Mouse (Mus musculus): ENCODE measurements around the gene Sptlc2.

Sptlc2 gene

DNA sequence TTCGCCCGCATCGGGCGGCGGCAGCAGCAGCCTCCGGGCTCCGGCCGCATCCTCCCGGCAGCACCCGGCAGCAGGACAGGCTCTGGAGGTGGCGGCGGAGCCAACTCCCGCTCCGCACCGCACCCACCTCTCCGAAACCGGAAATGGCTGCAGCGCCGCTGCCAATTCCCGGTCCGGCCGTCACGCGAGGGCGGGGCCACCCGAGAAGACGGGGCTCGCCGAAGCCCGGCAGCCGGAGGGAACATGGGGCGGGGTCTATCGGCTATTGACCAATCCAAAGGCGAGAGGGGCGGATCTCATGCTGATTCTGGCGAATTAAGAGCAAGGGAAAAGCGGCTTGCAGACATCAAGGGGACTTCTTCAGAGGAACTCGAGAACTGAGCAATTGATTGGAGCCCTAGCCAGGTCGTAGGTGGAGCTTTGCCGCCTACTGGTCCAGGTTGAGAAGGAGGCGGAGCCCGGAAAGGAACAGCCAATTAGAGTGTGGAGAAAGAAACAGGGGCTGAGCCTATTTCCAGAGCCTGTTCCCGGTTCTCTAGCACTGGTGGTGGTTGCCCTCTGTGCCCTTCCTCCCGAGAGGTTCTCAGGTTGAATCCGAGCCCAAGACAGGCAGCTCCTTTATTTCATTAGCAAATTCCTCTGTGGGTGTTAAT lies at the start of gene Sptlc2:
Sptlc2 (minus strand) TSS at position 234 of the 653 bp plus-strand sequence.
- DNase-seq (ENCODE audit: low read depth), result peak; percentile 99

DNA sequence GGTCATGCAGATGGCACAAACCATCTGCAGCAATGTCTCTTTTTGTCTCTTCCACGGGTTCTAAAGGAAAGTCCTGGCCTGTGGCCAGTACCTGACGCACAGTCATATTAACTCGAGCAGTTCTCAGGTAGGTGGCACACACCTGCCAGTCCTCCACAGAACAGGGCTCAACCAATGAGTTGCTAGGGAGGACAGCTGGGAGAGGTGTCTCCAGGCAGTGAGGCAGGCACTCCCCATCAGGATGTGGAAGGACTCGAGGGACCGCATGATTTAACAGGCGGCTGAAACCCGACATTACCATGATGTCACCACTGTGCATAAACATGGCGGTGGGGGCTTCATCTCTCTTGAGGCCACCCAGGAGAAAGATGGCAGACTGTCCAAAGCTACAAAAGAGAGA lies 40.7 kb upstream of the Sptlc2 start:
- DNase-seq (ENCODE audit: low read depth), result no peak

DNA sequence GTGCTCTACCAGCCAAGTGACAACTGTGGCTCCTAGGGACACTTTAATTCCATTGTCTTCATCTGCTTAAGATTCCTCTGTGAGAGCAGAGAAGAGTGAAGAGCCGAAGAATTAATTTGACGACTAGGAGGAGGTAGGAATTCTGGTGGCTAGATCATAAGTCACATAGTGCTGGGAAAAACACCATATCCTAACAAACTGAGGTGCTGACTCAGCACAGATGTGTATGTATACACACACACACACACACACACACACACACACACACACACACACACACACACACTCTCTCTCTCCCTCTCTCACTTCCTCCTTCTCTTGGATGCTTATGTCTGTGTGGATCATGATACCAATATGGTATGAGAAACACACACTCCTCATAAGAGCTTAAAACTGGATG lies 40.1 kb upstream of the Sptlc2 start:
- no peak for DNase-seq (ENCODE audit: low read depth)

DNA sequence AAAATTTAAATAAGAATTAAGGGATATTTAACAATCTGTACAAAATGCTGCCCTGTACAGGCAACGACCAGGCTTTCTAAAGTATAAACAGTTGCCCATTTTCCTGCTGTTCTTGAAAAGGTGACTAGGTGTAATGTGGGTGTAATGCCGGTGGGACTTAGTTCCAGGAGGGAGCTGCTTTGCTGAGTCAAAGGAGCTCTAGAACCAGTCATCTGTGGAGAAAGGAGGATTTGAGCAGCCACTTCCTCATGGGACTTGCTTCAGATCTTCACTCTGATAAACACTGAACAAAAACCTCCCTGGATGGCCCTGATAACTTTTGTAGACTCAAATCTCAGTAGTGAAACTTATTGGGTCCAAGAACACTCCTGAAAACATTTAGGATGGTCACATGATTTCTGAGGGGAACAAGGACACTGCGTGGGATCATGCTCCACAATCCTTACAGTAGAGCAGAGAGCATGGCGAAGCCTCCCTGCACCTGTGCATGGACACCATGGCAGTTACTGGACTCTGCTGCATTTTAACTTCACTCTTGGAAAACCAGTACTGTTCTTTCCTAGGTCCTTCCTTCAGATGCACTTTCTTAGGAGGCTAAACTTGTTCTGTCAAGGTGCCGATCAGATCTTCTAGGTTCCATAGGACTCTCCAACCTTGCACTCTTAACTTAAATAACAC lies 38.3 kb upstream of the Sptlc2 start:
- no peak for DNase-seq (ENCODE audit: low read depth)

DNA sequence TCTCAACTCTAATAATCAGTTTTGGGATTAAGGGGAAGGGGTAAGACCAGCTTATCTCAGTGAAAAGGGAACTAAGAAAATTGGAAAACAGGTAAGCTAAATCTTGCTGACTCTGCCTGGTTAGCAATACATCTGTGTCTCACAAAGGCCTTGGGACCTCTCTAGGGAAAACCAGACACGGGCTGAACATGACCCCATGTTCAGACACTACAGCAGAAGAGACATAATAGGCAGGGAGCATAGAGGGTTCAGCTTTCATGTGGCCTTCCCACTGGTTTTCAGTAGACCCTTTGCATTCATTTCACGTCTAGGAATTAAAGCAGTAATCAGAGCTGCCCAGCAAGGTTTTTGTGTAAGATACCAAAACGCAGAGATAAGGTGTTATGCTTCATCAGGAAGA lies 36.4 kb upstream of the Sptlc2 start:
- DNase-seq (ENCODE audit: low read depth), result no peak

DNA sequence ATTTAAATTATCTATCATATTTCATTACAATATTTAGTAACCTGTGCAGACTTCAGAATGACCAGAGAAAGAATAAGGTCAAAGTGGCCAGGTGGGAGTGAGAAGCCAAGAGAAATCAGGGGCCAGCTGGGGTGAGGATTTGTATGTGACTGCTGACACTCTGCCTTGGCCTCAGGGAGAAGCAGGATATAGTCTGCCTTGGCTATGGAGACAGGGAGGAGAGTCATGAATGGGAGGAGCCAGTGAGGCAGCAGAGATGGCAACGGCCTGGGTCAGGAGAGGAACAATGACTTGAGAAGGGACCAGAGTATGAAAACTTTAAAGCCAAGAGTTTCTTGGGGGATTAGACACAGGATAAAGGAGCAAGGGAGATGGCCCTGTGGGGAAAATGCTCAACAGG lies 35.5 kb upstream of the Sptlc2 start:
- no peak for DNase-seq (ENCODE audit: low read depth)

DNA sequence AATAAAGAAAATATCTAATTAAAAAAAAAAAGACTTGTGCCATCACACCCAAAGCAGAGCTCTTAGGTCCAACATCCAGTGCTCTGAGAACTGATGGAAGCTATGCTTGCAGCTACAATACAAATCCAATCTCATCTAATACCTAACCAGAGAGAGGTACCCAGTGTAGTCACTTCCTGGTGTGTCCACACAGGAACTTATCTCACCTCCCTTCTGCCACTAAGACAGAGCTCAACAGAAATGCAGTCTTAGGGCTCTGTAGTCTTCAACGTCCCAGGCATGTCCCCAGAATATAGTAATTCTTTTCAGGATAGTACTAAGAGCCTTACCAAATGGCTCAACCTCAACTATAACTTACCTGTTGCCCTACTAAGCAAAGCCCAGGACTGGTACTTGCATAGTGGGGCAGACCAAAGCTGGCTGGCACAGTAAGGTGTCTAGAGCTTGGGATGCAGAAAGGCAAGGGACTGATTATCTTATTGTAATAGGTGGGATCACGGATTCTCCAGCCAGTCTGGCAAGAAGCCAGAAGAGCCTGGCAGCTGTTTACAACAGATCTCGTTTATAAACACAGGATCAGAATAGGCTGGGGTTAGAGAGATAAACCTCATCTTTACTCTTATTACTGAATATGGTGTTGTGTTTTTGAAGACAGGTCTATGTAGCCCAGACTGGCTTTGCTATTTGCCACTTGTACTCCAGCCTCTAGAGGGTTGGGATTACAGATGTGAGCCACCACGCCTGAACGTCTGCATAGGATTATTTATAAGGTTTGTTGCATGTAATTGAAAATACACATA lies 33.8 kb upstream of the Sptlc2 start:
- no peak for DNase-seq (ENCODE audit: low read depth)

DNA sequence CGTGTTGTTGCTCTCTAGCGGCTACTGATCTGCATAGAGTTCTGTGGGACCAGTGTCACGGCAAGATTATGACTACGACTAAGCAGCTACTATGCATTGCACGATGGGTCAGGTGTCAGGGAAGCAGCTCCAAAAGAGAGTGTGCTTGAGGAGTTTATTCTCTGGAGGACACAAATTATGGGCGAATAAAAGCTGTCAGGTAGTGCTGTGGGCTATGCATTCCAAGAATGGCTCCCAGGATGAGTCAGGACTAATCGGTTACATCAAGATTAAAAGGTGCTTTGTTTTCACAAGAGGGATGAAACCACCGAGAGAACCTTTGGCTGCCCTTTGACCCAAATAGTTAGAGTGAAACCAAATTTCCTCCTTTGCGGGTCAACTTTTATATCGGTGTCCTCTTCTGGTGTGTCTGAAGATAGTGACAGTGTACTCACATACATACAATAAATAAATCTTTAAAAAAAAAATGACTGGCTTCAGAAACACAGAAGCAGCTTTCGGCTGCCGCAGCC lies 31.9 kb upstream of the Sptlc2 start:
- DNase-seq (ENCODE audit: low read depth), result no peak

DNA sequence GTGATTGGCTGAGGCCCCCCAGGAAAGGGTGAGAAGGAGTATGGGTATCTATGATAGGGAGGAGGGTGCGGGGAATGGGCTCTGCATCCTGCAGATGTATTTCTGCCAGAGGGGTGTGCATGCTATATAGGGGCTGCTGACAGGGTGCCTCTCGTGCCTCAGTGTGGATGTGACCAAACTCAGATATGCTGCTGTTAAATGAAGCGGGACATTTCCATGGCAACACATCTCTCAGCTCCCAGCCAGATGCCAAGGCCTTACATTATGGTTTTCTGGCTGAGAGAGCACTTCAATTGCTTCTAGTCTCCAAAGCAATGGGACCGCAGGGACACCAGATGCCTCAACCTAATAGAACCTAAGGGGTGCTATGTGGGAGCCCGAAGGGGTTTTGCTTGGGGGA lies 30.8 kb upstream of the Sptlc2 start:
- no peak for DNase-seq (ENCODE audit: low read depth)

DNA sequence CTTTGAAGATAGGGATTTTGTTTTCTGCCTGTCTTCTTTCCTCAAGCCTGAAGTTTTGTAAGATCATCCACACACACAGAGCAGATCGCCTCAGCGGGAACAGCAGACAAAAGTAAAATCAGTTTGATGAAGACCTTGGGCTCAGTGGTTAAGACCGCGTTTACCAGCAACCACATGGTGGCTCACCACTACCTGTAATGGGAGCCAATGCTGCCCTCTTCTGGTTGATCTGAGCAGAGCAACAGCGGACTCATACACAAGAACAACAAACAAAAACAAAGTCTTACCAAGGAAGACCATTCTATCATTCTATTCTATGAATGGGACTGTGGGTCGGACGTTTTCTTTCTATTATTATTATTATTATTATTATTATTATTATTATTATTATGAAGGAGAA lies 28.5 kb upstream of the Sptlc2 start:
- peak; percentile 85 for DNase-seq (ENCODE audit: low read depth)

DNA sequence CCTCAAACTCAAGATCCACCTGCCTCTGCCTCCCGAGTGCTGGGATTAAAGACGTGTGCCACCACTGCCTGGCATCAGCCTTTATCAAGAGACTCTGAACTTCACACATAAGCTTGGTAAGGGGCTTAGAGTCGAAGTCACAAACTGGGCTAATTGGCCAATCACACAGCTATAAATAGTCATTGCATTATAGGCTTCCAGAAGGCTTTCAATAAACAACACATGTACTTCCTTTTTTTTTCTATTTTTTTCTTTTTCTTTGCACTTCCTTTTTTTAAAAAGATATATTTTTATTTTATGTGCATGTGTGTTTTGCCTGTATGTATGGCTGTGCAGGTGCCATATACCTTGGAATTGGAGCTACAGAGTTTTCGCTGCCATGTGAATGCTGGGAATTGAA lies 27.2 kb upstream of the Sptlc2 start:
- no peak for DNase-seq (ENCODE audit: low read depth)

DNA sequence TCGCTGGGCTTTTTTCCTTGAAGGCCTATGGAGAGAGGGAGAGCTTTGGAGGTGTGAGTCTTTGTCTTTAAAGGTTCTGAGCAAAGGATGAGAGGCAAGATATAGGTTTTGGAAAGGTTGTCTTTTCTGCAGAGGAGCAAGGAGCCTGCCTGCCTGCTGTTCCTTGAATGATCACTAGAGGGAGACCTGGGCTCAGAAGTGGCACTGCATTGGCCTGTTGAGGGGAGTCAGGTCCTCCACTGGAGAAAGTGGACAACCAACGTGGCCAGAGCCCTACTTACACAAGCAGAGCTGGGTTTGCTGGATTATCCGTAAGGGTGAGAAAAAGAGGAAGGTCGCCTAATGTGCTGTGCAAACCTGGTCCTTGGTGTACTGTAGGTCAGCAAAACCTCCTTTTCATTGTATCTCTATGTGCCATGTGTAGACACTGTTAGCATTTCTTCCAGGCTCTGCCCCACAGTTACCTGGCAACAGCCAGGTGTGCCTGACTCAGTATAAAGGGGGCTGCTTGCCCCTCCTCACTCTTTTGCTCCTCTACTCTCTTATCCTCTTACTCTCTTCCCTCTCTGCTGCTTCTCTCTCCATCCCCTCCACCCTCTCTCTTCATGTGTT lies 25.1 kb upstream of the Sptlc2 start:
- DNase-seq (ENCODE audit: low read depth), result peak; percentile 72

DNA sequence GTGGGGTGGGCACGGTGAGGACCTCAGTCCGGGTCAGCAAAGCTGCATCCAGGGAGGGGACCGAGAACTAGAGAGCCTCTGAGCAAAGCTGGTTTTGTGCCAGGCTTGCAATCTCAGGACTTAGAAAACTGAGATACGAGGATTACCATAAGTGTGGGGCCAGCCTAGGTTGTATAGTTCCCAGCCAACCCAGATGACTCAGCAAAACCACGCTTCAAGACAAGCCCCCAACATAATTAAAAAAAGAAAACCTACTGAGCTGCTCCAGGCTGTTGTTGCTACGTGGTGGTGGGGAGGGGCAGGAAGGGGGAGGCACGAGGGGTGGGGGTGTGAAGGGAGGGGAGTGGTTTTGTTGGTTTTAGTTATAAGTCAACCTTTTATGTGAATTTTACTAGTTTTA lies 22.8 kb upstream of the Sptlc2 start:
- no peak for DNase-seq (ENCODE audit: low read depth)

DNA sequence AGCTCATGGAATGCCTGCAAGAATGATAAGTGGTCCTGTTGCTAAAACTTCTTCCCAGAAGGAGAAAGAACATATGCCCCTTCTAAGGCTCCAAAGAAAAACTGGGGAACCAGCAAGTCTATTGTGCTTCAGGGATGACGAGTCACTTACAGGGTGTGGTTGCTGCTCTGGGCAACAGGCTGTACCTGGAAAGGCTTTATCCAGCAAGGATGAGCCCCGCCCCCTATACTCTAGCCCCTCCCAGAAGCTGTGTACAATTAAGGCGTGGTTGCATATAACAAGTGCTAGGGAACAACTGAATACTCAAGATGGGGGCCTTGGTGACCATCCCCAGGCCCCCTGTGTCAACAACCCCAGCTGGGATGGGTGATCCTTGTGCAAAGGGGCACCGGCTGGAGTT lies 21.0 kb upstream of the Sptlc2 start:
- no peak for DNase-seq (ENCODE audit: low read depth)

DNA sequence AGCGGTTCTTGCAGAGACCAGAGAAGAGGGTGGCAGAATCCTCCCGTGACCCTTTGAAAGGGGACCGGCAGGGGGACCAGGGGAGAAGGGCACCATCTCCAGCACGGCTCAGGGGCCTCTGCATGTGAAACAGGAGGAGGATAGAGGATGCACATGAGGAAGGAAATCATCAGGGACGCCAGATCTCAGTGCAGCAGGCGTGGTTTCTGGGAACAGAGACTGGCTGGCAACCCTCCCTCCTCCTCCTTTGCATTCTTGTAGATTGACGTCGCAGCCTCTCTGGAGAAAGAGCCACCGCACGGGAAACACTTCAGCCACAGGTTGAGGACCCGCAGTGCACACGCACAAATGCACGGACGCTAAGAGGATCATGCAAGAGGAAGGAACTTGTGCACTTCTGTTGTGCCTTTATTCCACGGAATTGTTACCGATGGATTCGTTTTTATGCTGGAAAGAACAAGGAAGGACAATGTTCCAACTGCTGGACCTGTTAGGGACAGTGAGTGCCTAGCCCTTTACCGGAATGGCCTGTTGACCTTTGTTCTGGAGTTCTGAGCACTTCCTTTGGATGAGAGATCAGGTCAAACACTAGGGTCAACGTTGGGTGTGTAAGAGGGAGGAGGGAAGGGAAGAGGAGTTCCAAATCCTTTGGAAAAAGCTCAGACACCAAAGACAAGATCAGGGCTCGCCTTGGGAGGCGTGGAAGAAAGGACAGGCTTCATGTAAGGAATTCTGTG lies 19.9 kb upstream of the Sptlc2 start:
- DNase-seq (ENCODE audit: low read depth), result no peak

DNA sequence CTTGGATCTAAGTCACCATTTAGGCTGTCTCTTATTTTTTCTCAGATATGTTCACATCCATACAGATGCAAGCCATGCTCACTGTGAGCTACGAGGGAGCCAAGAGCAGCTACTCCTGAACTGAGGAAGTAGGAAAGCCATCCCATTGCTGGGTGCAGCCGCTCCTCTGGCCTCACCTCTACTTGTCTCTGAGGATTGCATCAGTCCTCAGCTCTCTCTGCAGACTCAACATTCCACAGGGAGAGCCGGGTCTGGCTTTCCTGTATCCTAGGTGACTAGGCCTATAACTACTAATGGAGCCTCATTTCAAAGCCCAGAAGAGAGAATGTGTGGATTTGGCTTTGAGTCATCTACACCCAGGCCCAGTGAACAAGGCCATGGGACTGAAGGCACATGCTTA lies 17.6 kb upstream of the Sptlc2 start:
- no peak for DNase-seq (ENCODE audit: low read depth)

DNA sequence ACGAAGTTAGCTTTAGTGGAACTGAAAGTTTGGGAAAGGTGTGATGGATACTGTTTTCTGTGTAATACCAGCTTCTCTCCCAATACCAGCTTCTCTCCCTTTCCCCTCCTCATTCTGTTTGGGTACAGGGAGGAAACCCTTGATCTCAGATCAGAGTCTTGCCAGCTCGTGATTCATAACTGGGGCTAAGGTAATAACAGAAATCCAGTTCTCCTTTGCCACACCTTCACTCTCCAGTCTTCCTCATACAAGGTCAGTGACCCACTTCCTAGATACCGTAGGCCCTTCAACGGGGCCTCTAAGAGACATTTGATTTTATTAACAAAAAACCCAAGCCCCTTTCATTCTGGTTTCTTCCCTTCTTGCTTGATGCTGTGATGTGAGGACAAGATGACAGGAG lies 17.0 kb upstream of the Sptlc2 start:
- DNase-seq (ENCODE audit: low read depth), result no peak

DNA sequence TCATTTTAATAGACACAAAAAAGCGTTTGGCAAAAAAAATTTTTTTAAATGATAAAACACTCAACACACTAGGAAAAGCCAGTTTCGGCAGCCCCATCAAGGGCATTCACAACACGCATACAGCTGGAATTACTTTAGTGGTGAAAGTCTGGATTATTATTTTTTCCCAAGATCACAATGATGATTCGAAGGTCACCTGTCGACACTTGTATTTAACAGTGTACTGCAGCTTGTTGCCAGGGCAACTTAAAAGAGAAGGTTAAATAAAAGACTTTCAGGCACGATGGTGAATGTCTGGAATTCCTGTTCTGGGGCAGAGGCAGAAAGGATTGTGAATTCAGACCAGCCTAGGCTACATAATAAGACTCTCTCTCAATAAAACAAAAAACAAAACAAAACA lies 13.7 kb upstream of the Sptlc2 start:
- DNase-seq (ENCODE audit: low read depth), result no peak

DNA sequence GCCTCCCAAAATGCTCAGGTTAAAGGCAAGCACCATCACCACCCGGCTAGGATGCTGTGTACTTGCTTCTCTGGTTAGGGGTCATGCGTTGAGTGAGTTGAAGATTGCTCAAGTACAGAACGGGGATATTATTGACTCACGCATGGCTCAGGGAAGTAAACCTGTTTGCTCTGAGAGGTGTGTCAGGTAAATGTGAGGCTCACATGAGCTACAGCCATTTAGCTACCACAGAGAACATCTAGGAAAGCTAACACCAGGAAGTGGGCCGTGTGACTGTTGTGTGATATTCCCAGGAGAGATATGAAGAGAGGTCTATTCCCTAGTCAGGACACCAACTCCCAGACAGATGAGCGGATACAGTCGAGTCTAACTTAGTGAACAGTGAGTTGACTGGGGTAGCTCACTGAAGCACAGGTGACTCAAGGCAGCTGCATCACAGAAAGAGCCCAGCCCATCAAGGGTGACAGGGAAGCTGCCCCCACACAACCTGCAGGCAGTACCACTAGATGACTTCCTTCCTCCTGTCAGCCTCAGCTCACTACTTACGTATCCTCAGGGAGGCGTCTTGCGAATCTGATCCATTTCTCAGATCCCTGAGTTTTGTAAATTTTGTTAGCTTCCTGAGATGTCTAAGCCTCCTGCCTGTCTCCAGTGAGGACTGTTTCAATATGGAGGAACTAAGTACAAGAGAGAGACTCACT lies 11.1 kb upstream of the Sptlc2 start:
- no peak for DNase-seq (ENCODE audit: low read depth)

DNA sequence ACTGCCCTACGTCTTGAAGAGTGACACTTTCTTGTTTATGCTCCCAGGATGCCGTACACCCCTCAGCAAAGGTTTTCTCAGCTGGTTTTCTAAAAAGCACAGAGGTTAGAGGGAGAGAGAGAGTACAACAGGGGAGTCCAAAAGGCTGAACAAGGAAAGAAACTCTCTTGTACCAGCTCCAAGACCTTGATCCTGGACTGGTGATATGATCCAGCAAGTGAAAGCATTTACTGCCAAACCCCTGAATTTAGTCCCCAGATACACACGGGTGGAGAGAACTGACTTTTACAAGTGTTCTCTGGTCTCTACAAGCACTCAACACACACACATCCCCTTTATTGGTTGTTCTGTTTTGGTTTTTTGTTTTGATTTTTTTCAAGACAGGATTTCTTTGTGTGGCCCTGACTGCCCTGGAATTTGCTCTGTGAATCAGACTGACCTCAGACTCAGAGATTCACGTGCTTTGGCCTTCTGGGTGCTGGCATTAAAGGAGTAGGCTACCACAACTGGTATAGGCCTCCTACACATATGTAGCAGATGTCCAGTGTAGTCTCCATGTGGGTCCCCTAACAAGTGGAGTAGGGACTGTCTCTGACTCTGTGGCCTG lies 9.8 kb upstream of the Sptlc2 start:
- DNase-seq (ENCODE audit: low read depth), result no peak

DNA sequence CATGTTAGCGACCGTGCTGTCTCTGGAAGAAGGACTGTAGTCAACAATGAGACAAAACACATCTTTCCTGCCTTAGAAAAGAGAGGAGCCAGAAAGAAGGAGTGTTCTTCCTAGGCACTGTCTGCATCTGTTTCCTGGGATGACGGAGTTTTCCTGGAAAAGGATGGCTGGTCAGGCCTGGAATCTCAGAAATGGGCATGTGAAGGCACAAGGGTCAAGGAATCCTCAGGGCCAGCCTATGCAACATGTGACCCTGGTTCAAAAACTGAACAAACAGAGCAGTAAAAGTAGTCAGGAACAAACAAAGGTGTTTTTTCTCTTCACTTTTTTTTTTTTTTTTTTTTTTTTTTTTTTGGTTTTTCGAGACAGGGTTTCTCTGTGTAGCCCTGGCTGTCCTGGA lies 9.0 kb upstream of the Sptlc2 start:
- DNase-seq (ENCODE audit: low read depth), result no peak
